Mouse (Mus musculus) erythroblast, embryonic 14.5 days (primary cell): ENCODE data around the gene LTO1. TPM values are rescaled to one million over a fixed set of nuclear protein-coding genes. Genes with fewer than 3 reads are reported as not detected.

ENCODE experiments used
- H3K27me3 ChIP-seq: 2 replicates; pipeline ENCODE4 v1.6.1; 2012; ENCODE audit warnings: inconsistent platforms; ENCODE audit not compliant: control insufficient read depth
- H3K36me3 ChIP-seq: 2 replicates; pipeline ENCODE4 v1.6.1; 2012; ENCODE audit warnings: mild to moderate bottlenecking, inconsistent platforms; ENCODE audit not compliant: control insufficient read depth
- H3K4me1 ChIP-seq: 2 replicates; pipeline ENCODE4 v1.6.1; 2012; ENCODE audit warnings: inconsistent platforms; ENCODE audit not compliant: control insufficient read depth
- H3K4me3 ChIP-seq: replicated peaks from 2 replicates; pipeline ENCODE3; 2012; ENCODE audit warnings: moderate library complexity, mild to moderate bottlenecking, inconsistent platforms
- H3K9me3 ChIP-seq: 2 replicates; pipeline ENCODE4 v1.6.1; 2012; ENCODE audit warnings: low read length, inconsistent platforms, mixed read lengths; ENCODE audit not compliant: control insufficient read depth
- GATA1 ChIP-seq: IDR thresholded peaks from 2 replicates; pipeline ENCODE4 v1.6.1; 2012; ENCODE audit warnings: low read length, inconsistent platforms, mixed read lengths
- TAL1 ChIP-seq: IDR thresholded peaks from 3 replicates; pipeline ENCODE4 v1.6.1; 2012; ENCODE audit warnings: low read length, inconsistent platforms, mixed read lengths
- polyA plus RNA-seq: library from polyadenylated mRNA; stranded (reverse); fragments of >175 nt; gene quantifications from 2 replicates; pipeline ENCODE4 v1.2.3, GENCODE M21; 2012

LTO1 gene
- polyA plus RNA-seq, 1 experiment: 1.7 TPM

DNA sequence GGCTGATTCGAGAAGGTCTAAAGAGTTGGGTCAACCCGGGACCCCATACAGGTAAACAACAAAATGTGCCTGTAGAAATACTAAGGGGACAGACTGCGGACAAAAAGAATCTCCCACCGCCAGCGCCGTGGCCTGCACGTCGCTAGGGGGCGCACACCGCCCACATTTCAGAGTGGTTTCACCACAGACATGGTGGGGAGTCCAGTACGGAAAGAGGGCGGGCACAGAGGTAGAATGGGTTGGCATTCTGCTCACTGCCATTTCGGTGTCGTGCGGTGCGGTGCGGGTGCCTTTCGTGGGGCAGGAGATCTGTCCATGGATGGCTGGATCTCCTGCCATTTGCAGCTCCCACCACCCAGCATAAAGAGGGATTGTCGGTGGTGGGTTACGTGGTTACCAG, 22.6 kb downstream of the LTO1 start:
- no peak for TF ChIP-seq TAL1
- no peak for TF ChIP-seq GATA1
- no peaks in the 10 kb centered on the region for H3K4me1 ChIP-seq
- H3K27me3 ChIP-seq: peaks cover 58% of the 10 kb centered on the region
- no peaks in the 10 kb centered on the region; the same call in 1 of the 2 replicates for H3K9me3 ChIP-seq
- peak overlapping the region; percentile 46 for H3K4me3 ChIP-seq
- H3K36me3 ChIP-seq: peaks cover 4% of the 10 kb centered on the region; the same call in 1 of the 2 replicates

DNA sequence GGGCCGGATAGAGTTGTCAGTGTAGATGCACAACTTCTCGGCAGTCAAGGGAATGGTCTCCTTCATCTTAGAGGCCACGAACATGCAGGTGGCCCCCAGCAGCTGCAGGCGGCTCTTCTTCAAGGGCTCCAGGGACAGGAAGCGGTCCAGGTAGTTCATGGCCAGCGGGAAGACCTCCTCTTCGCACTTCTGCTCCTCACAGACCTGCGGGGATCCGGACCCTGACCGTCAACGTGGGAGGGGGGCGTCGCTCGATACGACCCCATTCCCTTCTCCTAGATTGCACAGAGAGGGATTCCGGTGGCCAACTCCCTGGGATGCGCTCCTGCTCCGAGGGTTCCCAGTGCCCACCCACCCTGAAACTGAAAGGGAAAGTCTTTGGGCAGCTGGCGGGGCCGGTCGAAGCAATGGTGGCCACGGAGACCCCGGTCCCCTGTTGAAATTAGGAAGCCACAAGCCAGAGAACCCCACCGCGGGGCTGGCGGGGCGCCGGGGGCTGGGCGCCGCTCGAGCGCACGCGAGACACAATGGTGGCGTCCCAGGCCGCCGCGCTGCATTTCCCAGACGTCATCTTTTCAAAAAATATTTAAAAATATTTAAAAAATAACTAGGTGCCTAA, 23.1 kb downstream of the LTO1 start:
- Histone ChIP-seq H3K9me3 (no peaks in the 10 kb centered on the region; the same call in 1 of the 2 replicates), H3K36me3 (peaks cover 3% of the 10 kb centered on the region; the same call in 1 of the 2 replicates), H3K4me3 (peak overlapping the region; percentile 57), H3K27me3 (peaks cover 63% of the 10 kb centered on the region), H3K4me1 (peaks cover 3% of the 10 kb centered on the region)
- TF ChIP-seq GATA1: no peak
- no peak for TF ChIP-seq TAL1

DNA sequence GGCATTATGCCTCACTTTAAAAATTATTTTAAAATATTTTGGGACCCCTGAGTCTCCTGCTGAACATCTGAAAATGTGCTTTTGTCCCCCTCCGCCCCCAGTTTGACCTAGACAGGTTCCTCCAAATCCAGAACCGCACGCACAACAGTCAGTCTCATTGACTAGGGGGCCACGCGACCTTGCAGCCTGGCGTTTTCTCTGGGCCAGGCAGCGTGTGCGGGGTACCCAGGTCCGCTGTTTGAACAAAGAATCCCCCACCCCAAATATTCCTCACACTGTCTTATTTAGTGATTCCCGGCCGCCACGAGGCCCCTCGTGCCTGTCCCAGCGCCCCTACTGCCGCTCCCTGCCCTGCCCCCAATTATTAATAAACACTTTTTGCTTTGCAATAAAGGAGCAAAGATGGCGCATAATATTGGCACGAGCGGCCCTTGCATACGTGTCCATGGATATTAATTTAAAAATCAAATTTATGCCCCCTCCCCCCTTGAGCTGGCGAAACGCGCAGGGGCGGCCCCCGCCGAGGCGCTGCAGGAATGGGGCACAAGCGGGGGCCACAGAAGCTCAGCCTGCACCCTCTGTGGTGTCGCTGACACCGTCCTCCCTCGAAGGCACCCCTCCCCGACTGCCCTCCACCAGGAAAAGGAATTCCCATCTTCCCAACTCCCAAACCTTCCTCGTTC, 23.9 kb downstream of the LTO1 start:
- TF ChIP-seq GATA1 (no peak), TAL1 (no peak)
- peak overlapping the region; percentile 57 for H3K4me3 ChIP-seq
- peaks cover 71% of the 10 kb centered on the region for H3K27me3 ChIP-seq
- H3K9me3 ChIP-seq: no peaks in the 10 kb centered on the region; the same call in 1 of the 2 replicates
- peaks cover 2% of the 10 kb centered on the region; the same call in 1 of the 2 replicates for H3K36me3 ChIP-seq
- H3K4me1 ChIP-seq: peaks cover 5% of the 10 kb centered on the region

DNA sequence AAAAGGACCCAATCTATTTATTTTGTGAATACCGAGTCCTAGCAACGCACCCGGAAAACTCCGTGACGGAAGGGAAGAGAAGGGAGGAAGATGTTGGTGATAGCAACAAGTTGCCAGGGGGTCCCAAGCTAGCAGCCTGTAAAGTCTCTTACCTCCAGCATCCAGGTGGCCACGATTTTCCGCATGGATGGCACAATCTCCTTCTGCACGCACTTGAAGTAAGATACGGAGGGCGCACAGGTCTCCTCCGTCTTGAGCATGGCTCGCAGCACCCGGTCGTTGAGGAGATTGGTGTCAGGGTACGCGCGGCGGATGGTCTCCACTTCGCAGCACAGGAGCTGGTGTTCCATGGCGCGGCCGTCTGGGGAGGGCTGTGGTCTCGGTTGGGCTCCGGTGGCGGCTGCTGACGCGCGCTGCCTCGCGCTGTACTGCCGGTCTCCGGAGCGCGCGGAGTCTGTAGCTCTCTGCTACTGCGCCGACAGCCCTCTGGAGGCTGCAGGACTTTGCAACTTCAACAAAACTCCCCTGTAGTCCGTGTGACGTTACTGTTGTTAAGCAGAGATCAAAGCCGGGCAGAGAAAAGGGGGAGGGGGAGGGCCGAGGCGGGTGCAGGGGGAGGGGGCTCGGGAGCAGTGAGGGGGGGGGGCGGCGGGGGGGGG, 24.6 kb downstream of the LTO1 start, which contains the start of gene Ccnd1:
Ccnd1 (minus strand) TSS at position 582 of the 659 bp plus-strand sequence.
- Histone ChIP-seq H3K27me3 (peaks cover 76% of the 10 kb centered on the region), H3K4me1 (peaks cover 5% of the 10 kb centered on the region), H3K36me3 (no peaks in the 10 kb centered on the region; the same call in 1 of the 2 replicates), H3K9me3 (no peaks in the 10 kb centered on the region; the same call in 1 of the 2 replicates), H3K4me3 (peak within 1 kb of the TSS; percentile 57)
- no peak for TF ChIP-seq TAL1
- TF ChIP-seq GATA1: no peak

DNA sequence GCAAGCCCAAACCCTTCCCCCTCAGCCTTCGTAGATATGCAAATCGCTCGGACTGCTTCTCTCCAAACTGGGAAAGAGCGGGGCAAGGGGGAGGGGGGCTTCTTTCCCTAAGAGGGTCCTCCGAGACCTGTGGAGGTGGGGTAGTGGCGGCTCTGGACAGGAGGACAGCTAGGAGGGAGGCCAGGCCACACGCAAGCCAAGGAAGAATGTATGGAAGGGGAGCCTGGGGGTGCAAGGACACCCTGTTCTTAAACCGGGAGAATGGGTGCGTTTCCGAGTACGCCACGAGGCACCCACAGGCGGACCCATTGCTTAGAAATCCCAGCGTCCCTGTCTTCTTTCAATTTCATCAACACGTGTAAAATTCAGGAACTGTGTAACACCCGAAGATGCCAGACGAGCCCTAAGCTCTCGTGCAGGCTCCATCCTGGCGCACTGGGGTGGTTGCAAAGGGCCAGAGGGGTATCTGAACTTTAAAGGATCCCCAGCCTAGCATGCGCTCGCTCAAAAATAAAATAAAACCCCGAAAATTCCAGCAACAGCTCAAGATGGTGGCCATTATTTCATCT, 25.2 kb downstream of the LTO1 start:
- Histone ChIP-seq H3K36me3 (no peaks in the 10 kb centered on the region; the same call in 1 of the 2 replicates), H3K4me1 (peaks cover 5% of the 10 kb centered on the region), H3K4me3 (no peak overlapping the region), H3K9me3 (no peaks in the 10 kb centered on the region; the same call in 1 of the 2 replicates), H3K27me3 (peaks cover 76% of the 10 kb centered on the region)
- TF ChIP-seq GATA1 (no peak), TAL1 (no peak)

DNA sequence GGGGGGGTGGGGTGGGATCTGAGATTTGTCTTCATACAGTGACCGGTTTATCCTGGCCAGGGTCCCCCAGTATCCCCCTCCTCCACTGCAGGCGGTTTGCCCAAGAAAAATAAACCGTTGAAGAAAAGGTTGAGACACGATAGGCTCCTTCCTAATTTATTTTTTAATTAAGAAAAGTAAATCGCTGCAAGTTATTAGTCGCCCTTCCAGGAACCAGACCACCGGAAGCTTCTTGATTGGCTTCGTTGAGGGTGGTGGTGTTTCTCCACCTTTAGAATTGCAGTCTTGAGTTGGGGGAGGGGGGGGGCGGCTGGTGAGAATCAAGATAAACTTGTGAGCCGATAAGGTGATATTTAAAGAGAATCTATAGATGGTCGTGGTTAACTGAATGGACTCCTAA, 25.7 kb downstream of the LTO1 start:
- Histone ChIP-seq H3K36me3 (no peaks in the 10 kb centered on the region; the same call in 1 of the 2 replicates), H3K4me3 (no peak overlapping the region), H3K4me1 (peaks cover 5% of the 10 kb centered on the region), H3K27me3 (peaks cover 76% of the 10 kb centered on the region), H3K9me3 (no peaks in the 10 kb centered on the region; the same call in 1 of the 2 replicates)
- TF ChIP-seq TAL1: no peak

DNA sequence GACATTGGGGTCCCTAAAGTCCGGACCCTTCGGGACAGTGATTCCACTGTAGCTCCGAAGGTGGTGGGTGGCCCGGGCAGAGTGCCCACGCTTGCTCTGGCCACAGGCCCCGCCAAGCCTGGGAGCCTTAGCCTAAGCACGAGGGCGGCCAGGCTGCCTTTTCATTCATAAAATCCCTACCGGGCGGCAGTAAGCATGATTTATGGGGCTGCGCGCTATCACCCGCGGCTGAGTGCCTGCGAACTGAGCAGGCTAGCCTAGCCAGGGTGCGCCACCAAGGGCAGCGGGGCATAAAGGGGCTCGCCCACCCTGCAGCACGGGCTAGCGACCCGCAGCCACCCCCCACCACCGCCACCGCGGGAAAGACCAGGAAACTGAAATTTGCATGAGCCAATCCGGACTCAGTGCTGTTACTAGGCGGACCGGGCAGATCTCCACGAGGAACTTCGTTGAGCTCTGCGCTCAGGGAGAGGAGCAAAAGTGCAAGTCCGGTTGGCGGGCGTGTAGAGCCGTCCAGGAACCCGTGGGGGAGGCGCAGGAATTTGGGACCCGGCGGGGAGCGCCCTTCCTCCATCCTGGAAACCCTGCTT, 26.4 kb downstream of the LTO1 start:
- Histone ChIP-seq H3K27me3 (peaks cover 76% of the 10 kb centered on the region), H3K4me1 (peaks cover 5% of the 10 kb centered on the region), H3K4me3 (peak overlapping the region; percentile 14), H3K36me3 (no peaks in the 10 kb centered on the region; the same call in 1 of the 2 replicates), H3K9me3 (no peaks in the 10 kb centered on the region; the same call in 1 of the 2 replicates)
- TF ChIP-seq TAL1: no peak
- TF ChIP-seq GATA1: no peak

DNA sequence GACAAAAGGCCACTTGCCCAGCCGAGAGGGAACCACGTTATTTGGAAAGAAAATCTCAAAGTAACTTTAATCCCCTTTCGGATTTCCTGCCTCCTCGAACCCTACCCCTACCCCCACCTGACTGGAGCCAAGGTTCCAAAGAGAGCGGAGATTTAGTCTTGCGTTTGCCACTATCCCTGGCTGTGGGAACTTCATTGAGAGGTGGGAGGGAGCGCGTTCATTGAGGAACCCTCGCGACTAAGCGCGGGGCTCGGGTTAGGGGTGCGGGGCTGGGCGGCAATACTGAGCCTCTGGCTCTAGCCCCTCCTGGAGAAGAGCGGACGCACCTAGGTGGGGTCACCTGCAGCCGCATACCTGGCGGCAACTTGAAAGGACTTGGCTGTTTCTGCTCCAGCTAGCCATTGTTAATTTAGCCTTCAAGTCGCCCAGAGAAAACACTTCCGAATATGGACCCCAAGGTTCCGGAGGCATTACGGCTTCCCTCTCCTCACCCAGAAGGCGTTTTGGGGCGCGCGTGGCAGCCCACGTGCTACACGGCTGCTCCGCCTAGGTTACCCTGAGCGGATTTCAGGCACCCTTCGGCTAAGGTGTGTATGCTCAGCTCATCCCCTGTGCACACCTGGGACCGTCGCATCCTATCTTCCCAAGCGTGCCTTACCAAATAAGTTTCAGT, 27.3 kb downstream of the LTO1 start:
- peak overlapping the region; percentile 21 for H3K4me3 ChIP-seq
- no peak for TF ChIP-seq GATA1
- no peak for TF ChIP-seq TAL1
- H3K27me3 ChIP-seq: peaks cover 70% of the 10 kb centered on the region
- H3K4me1 ChIP-seq: peaks cover 5% of the 10 kb centered on the region
- H3K9me3 ChIP-seq: no peaks in the 10 kb centered on the region; the same call in 1 of the 2 replicates
- no peaks in the 10 kb centered on the region; the same call in 1 of the 2 replicates for H3K36me3 ChIP-seq
